Mouse (Mus musculus) cerebellum, adult 2 months (tissue): ENCODE results near the gene Tmbim1. TPM values are rescaled to one million over a fixed set of nuclear protein-coding genes. Genes with fewer than 3 reads are reported as not detected.
"Not testable (repeated sequence)": the region's sequence is repeated elsewhere in the genome, so short reads cannot be mapped to it uniquely, and the experiment has no call there.

Experiments
- DNase-seq, 2 experiments: peaks; one replicate each; pipeline ENCODE4 v3.0.0; 2021
- H3K27ac ChIP-seq: fragments of 200-500 bp; 2 replicates; pipeline ENCODE4 v1.5.1; 2012; ENCODE audit warnings: low read length, control low read depth, inconsistent platforms; ENCODE audit not compliant: insufficient read depth
- H3K27me3 ChIP-seq: fragments of 200-500 bp; 2 replicates; pipeline ENCODE4 v1.6.1; 2012; ENCODE audit warnings: inconsistent platforms, mild to moderate bottlenecking, low read length, moderate library complexity; ENCODE audit not compliant: control insufficient read depth, insufficient read depth
- H3K4me1 ChIP-seq: fragments of 200-500 bp; 2 replicates; pipeline ENCODE4 v1.6.1; 2011; ENCODE audit warnings: low read length; ENCODE audit not compliant: control insufficient read depth, insufficient read depth
- H3K4me3 ChIP-seq: fragments of 200-500 bp; replicated peaks from 2 replicates; pipeline ENCODE3; 2011; ENCODE audit warnings: mild to moderate bottlenecking, low read depth, low read length, control low read depth; ENCODE audit not compliant: insufficient read depth
- CTCF ChIP-seq: fragments of 200-500 bp; IDR thresholded peaks from 2 replicates; pipeline ENCODE4 v1.5.1; 2011; ENCODE audit warnings: low read depth, mild to moderate bottlenecking, control low read depth, low read length, moderate library complexity, borderline replicate concordance; ENCODE audit not compliant: insufficient read depth
- POLR2A ChIP-seq: fragments of 200-500 bp; IDR thresholded peaks from 2 replicates; pipeline ENCODE4 v1.6.1; 2011; ENCODE audit warnings: low read length, control low read depth, borderline replicate concordance; ENCODE audit not compliant: insufficient read depth
- WGBS: fragments of 180-500 bp; shearing (Covaris S2); methylation state at CpG from one replicate; pipeline ENCODE4 v1.1.7; 2018; 5-methylcytosine and 5-hydroxymethylcytosine counted together
- polyA plus RNA-seq: library from polyadenylated mRNA; depleted of rRNA; stranded (reverse); fragments of >200 nt; gene quantifications from 2 replicates; pipeline ENCODE4 v1.2.3, GENCODE M21; 2012

Gene Tmbim1
- polyA plus RNA-seq, 1 experiment, result 58.2 TPM

- H3K4me3 ChIP-seq, result no peak overlapping the region
These were observed 29.6 kb upstream of the Tmbim1 start for GRCm38 (mm10) chr1:74335033-74335432.

DNA sequence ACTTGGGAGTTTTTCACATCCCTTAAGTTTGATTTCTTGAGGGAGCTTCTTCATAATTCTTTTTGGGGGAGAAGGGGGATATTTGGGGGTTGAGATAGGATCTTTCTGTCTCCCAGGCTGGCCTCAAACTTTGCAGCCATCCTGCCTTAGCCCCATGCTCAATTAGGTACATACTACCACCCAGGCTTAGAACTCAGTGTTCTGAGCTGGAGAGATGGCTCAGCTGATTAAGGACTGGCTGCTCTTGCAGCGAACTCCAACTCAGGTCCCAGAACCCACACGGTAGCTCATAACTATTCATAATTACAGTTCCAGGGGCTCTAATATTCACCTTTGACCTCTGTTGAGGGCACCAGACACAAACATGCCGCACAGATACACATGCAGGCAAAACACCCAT lies 29.2 kb upstream of the Tmbim1 start:
- no peak overlapping the region for H3K27ac ChIP-seq
- 87% methylated on average over 3 of the region's 3 CpGs for WGBS
- no peaks in the 10 kb centered on the region for H3K27me3 ChIP-seq
- no peak for TF ChIP-seq POLR2A
- no peak for DNase-seq
- H3K4me3 ChIP-seq, result no peak overlapping the region
- H3K4me1 ChIP-seq, result peaks cover 19% of the 10 kb centered on the region

More at GRCm38 (mm10) chr1:74335033-74335432, 29.6 kb upstream of the Tmbim1 start:
- WGBS, result 26% methylated on average over 4 of the region's 4 CpGs
- H3K27ac ChIP-seq, result peak overlapping the region; percentile 6
- no peaks in the 10 kb centered on the region for H3K27me3 ChIP-seq
- TF ChIP-seq CTCF (no peak), POLR2A (no peak)
- no peak for DNase-seq
- peaks cover 23% of the 10 kb centered on the region for H3K4me1 ChIP-seq

GRCm38 (mm10) chr1:74332930-74333329 lies 27.5 kb upstream of the Tmbim1 start:
- WGBS, result 5% methylated on average over 9 of the region's 9 CpGs

GRCm38 (mm10) chr1:74332241-74332763 lies 26.9 kb upstream of the Tmbim1 start:
- 0% methylated on average over 36 of the region's 36 CpGs for WGBS
- TF ChIP-seq CTCF (peak; percentile 30; the same call in 1 of the 2 replicates), POLR2A (no peak; the same call in 1 of the 2 replicates)
- H3K27ac ChIP-seq, result peak overlapping the region; percentile 49
- H3K27me3 ChIP-seq, result no peaks in the 10 kb centered on the region
- H3K4me3 ChIP-seq, result peak overlapping the region; percentile 61
- H3K4me1 ChIP-seq, result peaks cover 15% of the 10 kb centered on the region
- DNase-seq, result peak; percentile 94 to 96

More at GRCm38 (mm10) chr1:74332930-74333329, 27.5 kb upstream of the Tmbim1 start:
- H3K4me1 ChIP-seq, result peaks cover 19% of the 10 kb centered on the region
- DNase-seq, result peak in 1 of 2 experiments; percentile 59
- TF ChIP-seq CTCF (no peak), POLR2A (no peak)
- peak overlapping the region; percentile 49 for H3K27ac ChIP-seq
- no peaks in the 10 kb centered on the region for H3K27me3 ChIP-seq
- H3K4me3 ChIP-seq, result peak overlapping the region; percentile 61

DNA sequence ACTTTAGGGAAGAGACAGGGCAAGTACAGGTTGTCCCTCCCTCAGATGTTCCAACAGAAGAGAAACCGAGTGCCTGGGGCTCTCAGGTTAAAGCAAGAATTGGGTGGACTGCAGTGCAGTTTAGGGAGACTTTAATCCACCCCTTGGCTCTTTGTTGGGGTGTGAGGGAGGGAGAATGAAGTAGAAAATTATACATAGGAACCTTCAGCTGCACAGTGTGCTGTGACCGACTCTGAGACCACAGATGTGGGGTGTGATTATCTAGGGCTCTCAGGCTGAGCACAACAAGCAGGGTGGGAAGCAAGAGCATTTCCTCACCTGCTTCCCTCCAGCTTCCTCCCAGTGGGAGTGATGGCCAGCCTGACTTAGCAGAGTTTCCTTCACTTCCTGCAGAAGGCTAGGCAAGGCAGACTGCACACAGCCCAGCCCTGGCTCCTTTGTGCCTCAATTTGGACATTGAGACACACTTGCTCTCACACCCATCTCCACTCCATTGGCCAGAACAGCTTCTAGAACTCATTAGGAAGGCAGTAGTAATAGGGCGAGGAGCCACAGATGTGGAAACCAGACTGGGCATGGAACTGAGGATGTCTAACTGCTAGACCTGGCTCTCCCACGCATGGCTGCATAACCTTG lies 25.7 kb upstream of the Tmbim1 start:
- H3K27me3 ChIP-seq, result no peaks in the 10 kb centered on the region
- 61% methylated on average over 4 of the region's 4 CpGs for WGBS
- peaks cover 9% of the 10 kb centered on the region for H3K4me1 ChIP-seq
- H3K4me3 ChIP-seq, result no peak overlapping the region
- H3K27ac ChIP-seq, result no peak overlapping the region; the same call in 1 of the 2 replicates
- DNase-seq, result no peak
- no peak for TF ChIP-seq POLR2A
- no peak for TF ChIP-seq CTCF

- H3K27me3 ChIP-seq, result no peaks in the 10 kb centered on the region
- no peak for DNase-seq
- WGBS, result 60% methylated on average over 7 of the region's 7 CpGs
- TF ChIP-seq CTCF (no peak), POLR2A (no peak)
- H3K27ac ChIP-seq, result no peak overlapping the region
- H3K4me3 ChIP-seq, result no peak overlapping the region
- peaks cover under 1% of the 10 kb centered on the region for H3K4me1 ChIP-seq
These were observed 24.5 kb upstream of the Tmbim1 start for GRCm38 (mm10) chr1:74329899-74330431.

- DNase-seq, H3K27me3 ChIP-seq, H3K4me1 ChIP-seq, H3K27ac ChIP-seq, H3K4me3 ChIP-seq: not testable (repeated sequence)
- 85% methylated on average over 2 of the region's 2 CpGs for WGBS
These were observed 21.5 kb upstream of the Tmbim1 start for GRCm38 (mm10) chr1:74326916-74327315.

GRCm38 (mm10) chr1:74321396-74321795 lies 16.0 kb upstream of the Tmbim1 start:
- 84% methylated on average over 3 of the region's 3 CpGs for WGBS
- no peaks in the 10 kb centered on the region for H3K27me3 ChIP-seq

More at GRCm38 (mm10) chr1:74321396-74321795, 16.0 kb upstream of the Tmbim1 start:
- H3K4me3 ChIP-seq, result no peak overlapping the region
- no peak overlapping the region for H3K27ac ChIP-seq
- DNase-seq, result no peak
- no peaks in the 10 kb centered on the region for H3K4me1 ChIP-seq
- TF ChIP-seq CTCF, result no peak
- TF ChIP-seq POLR2A, result no peak
